Mouse (Mus musculus): Measurements from ENCODE around the gene Ttc3. TPM values are rescaled to one million over a fixed set of nuclear protein-coding genes. Genes with fewer than 3 reads are reported as not detected.

Ttc3 gene
- polyA plus RNA-seq (2012; rRNA removed) = 6.3 and 9.2 TPM in 2 replicates
- 20.3 and 22.1 TPM in 2 replicates for polyA plus RNA-seq (2014; fragmentation: Nextera tagmentation; extraction: Ambion mirVana)

GRCm38 (mm10) chr16:94370173-94370914, at the start of gene Ttc3:
TSS of gene Ttc3 (plus strand) at chr16:94370618.
- Histone ChIP-seq H3K4me2 (ENCODE audit: low read depth) (peak within 1 kb of the TSS; percentile 82), H3K9me3 (ENCODE audit: control insufficient read depth, low read length) (no peaks in the 10 kb centered on the region), H3K4me3 (ENCODE audit: insufficient read depth in 1 of 2, low read depth in 2 of 2, low read length in 2 of 2) (peak within 1 kb of the TSS; percentile 85 to 89), H3K27me3 (ENCODE audit: control insufficient read depth, insufficient read depth, low read length) (no peaks in the 10 kb centered on the region), H3K4me1 (replicated peaks; ENCODE audit: control insufficient read depth in 2 of 2, insufficient read depth in 2 of 2, low read length in 1 of 2) (peaks cover 6 to 7% of the 10 kb centered on the region in 2 experiments; a peak in 2 of 4 replicates), H3K36me3 (replicated peaks; ENCODE audit: control insufficient read depth, insufficient read depth, low read depth) (no peaks in the 10 kb centered on the region), H3K27ac (peak within 1 kb of the TSS; percentile 39), H3K9ac (replicated peaks) (peak within 1 kb of the TSS; percentile 60)
- ATAC-seq (ENCODE audit: insufficient read depth) (peak; percentile 82), DNase-seq (ENCODE audit: low read depth in 3 of 3, low spot score in 3 of 3) (peak; percentile 60 to 68 (median 67))
- no peak for TF ChIP-seq EP300 (IDR thresholded peaks at IDR 0.05; ENCODE audit: low read depth)
- WGBS (ENCODE audit: insufficient replicate concordance) = under 1% methylated on average over 71 of the region's 79 CpGs

DNA sequence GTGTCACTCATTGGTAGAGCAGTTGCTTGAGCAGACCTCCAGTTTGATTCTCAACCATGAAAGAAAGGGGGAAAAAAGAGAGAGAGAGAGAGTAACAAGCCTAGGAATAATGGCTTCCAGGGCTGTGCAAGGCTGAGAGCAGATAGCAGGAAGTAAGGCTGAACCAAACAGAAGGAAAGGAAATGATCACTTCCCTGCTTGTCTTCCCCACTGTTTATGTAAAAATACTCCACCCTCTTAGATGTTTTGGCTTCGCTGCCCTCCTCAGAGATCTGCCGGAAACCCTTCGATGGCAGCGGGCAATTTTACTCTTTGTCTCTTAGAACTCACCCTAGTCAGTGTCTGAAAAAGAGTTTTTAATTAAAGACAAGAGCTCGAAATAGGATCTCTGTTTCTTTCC, 46.7 kb upstream of the Ttc3 start:
- Histone ChIP-seq H3K9ac (replicated peaks) (no peak overlapping the region), H3K4me3 (ENCODE audit: insufficient read depth in 1 of 2, low read depth in 2 of 2, low read length in 2 of 2) (no peak overlapping the region), H3K27me3 (ENCODE audit: control insufficient read depth, insufficient read depth, low read length) (peaks cover 6% of the 10 kb centered on the region), H3K27ac (no peak overlapping the region), H3K36me3 (replicated peaks; ENCODE audit: control insufficient read depth, insufficient read depth, low read depth) (no peaks in the 10 kb centered on the region), H3K4me1 (replicated peaks; ENCODE audit: control insufficient read depth in 2 of 2, insufficient read depth in 2 of 2, low read length in 1 of 2) (peaks cover 2 to 13% of the 10 kb centered on the region in 2 experiments; a peak in 2 of 4 replicates), H3K4me2 (ENCODE audit: low read depth) (no peak overlapping the region), H3K9me3 (ENCODE audit: control insufficient read depth, low read length) (no peaks in the 10 kb centered on the region)
- no peak for ATAC-seq (ENCODE audit: insufficient read depth)
- DNase-seq (ENCODE audit: low read depth in 3 of 3, low spot score in 3 of 3) = no peak
- WGBS (ENCODE audit: insufficient replicate concordance) = 42% methylated on average over 5 of the region's 5 CpGs
- TF ChIP-seq CTCF (IDR thresholded peaks at IDR 0.05; ENCODE audit: low read depth) (no peak), EP300 (IDR thresholded peaks at IDR 0.05; ENCODE audit: low read depth) (no peak)

DNA sequence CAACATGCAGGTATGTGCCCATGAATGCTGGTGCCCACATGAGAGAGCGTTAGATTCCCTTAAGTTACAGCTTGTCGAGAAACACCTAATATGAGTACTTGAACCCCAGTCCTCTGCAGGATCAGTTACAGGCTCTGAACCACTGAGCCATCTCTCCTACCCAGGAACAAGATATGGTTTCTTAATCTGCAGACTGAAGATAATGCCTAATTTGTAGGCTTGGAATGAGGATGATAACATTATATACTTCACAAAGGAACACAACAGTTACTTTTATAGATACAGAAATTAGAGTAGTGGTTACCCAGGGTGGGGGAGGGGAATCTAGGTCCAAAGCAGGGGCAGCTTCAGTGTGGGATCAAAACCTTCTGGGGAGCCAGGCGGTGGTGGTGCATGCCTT, 44.4 kb upstream of the Ttc3 start:
- H3K4me2 ChIP-seq (ENCODE audit: low read depth) = no peak overlapping the region
- WGBS (ENCODE audit: insufficient replicate concordance) = 39% methylated on average over 3 of the region's 3 CpGs

DNA sequence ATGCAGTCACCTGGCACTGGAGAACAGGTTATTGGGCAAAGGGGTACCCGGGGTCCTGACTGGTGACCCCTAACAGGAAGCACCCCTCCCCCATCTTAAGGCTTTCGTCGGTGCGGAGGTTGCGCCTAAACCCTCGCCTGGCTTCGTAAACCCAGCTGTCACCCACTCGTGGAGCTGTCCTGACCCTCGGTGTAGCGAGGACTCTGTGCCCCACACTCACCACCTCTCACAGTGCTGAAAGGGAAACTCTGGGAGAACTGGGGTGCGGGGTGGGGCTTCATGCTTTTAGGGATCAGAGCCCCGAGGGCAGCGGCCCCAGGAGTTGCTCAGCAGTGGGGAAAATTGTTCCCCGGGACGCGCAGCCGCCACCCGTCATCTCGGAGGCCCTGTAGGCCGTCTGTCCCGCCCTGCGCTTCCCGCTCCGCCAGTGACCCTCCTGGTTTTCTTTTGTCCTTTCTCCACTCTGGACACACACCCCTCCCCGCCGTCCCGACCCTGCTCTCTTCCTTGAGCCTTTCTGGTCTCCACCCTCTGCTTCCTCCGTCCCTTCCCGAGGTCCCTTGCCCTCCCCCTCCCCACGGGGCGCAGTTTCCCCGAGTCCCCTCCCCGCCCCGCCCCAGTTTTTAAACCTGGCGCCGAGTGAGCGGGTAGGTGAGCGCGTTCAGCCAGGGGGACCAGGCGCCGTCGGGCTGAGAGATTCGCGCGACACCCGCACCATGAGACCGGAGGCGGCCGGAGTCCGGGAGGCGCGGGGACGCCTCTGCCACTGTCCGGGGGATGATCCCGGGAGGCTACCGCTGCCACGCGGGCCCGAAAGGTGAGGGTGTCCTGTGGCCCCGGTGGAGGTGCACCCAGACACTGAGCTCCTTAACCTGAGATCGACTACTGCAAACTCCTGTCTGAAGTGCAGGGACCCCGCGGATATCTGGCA, 42.4 kb upstream of the Ttc3 start, which contains the start of gene Ripply3:
Gene Ripply3 (plus strand): TSS at position 640 of the 931 bp plus-strand sequence.
- Histone ChIP-seq H3K36me3 (replicated peaks; ENCODE audit: control insufficient read depth, insufficient read depth, low read depth) (no peaks in the 10 kb centered on the region), H3K27ac (no peak within 1 kb of the TSS), H3K27me3 (ENCODE audit: control insufficient read depth, insufficient read depth, low read length) (peaks cover 12% of the 10 kb centered on the region), H3K9ac (replicated peaks) (peak within 1 kb of the TSS; percentile 56), H3K9me3 (ENCODE audit: control insufficient read depth, low read length) (no peaks in the 10 kb centered on the region), H3K4me3 (ENCODE audit: insufficient read depth in 1 of 2, low read depth in 2 of 2, low read length in 2 of 2) (peak within 1 kb of the TSS; percentile 54 to 58), H3K4me1 (replicated peaks; ENCODE audit: control insufficient read depth in 2 of 2, insufficient read depth in 2 of 2, low read length in 1 of 2) (peaks cover 2 to 20% of the 10 kb centered on the region in 2 experiments; a peak in 2 of 4 replicates), H3K4me2 (ENCODE audit: low read depth) (peak within 1 kb of the TSS; percentile 85)
- 2% methylated on average over 62 of the region's 63 CpGs for WGBS (ENCODE audit: insufficient replicate concordance)
- TF ChIP-seq EP300 (IDR thresholded peaks at IDR 0.05; ENCODE audit: low read depth) (no peak), CTCF (IDR thresholded peaks at IDR 0.05; ENCODE audit: low read depth) (no peak)
- no peak for DNase-seq (ENCODE audit: low read depth in 3 of 3, low spot score in 3 of 3)
- ATAC-seq (ENCODE audit: insufficient read depth) = peak; percentile 38

More for the DNA sequence above, 44.4 kb upstream of the Ttc3 start:
- TF ChIP-seq CTCF (IDR thresholded peaks at IDR 0.05; ENCODE audit: low read depth) (no peak), EP300 (IDR thresholded peaks at IDR 0.05; ENCODE audit: low read depth) (peak; percentile 59)
- H3K9me3 ChIP-seq (ENCODE audit: control insufficient read depth, low read length) = no peaks in the 10 kb centered on the region
- H3K27ac ChIP-seq = no peak overlapping the region
- H3K4me1 ChIP-seq (replicated peaks; ENCODE audit: control insufficient read depth in 2 of 2, insufficient read depth in 2 of 2, low read length in 1 of 2) = peaks cover 2 to 20% of the 10 kb centered on the region in 2 experiments; a peak in 2 of 4 replicates
- no peak overlapping the region for H3K4me3 ChIP-seq (ENCODE audit: insufficient read depth in 1 of 2, low read depth in 2 of 2, low read length in 2 of 2)
- no peaks in the 10 kb centered on the region for H3K36me3 ChIP-seq (replicated peaks; ENCODE audit: control insufficient read depth, insufficient read depth, low read depth)
- H3K27me3 ChIP-seq (ENCODE audit: control insufficient read depth, insufficient read depth, low read length) = peaks cover 12% of the 10 kb centered on the region
- peak; percentile 66 for ATAC-seq (ENCODE audit: insufficient read depth)
- no peak overlapping the region for H3K9ac ChIP-seq (replicated peaks)
- DNase-seq (ENCODE audit: low read depth in 3 of 3, low spot score in 3 of 3) = no peak
